ENCODE assay signal across 8 mouse cellular contexts in genomic region chr8:110217681-110218131, GRCm38 (mm10). TPM values are rescaled to one million over a fixed set of nuclear protein-coding genes. Genes with fewer than 3 reads are reported as not detected.
A peak's percentile ranks its signal among the peaks of the same experiment; 100 is the strongest.
DNase-seq lines count a peak whose midpoint lies in the region; ATAC-seq lines count a peak whose summit lies in the region.

No protein-coding gene starts in this region.

- peak overlapping the region; percentile 42 for H3K9ac ChIP-seq in intestine, embryonic 14.5 days (ENCODE audit: low read length)

- H3K36me3 ChIP-seq in intestine, embryonic 14.5 days (ENCODE audit: control insufficient read depth, insufficient read depth, low read length), result peaks cover 18% of the 10 kb centered on the region

- peak; percentile 98 to 99 for DNase-seq in adrenal gland, adult 18-20 months (ENCODE audit: low spot score in 2 of 2)
- peak; percentile 99 for DNase-seq in embryo, embryonic 11 days
- peak; percentile 99 for DNase-seq in gastrocnemius, postnatal 25 days
- peak; percentile 98 for DNase-seq in intestine, embryonic 14.5 days (ENCODE audit: low spot score)
- DNase-seq in left cerebral cortex, postnatal 14 days (ENCODE audit: low spot score in 2 of 2), result peak; percentile 100
- DNase-seq in mesoderm, embryonic 11.5 days (ENCODE audit: low read depth, low spot score), result peak; percentile 98
- peak; percentile 100 for DNase-seq in right cerebral cortex, postnatal 36 days (ENCODE audit: low spot score in 2 of 2)
- peak; percentile 99 for DNase-seq in yolk sac, embryonic 10.5 days (ENCODE audit: low spot score)

- H3K27me3 ChIP-seq in intestine, embryonic 14.5 days (replicated peaks; ENCODE audit: control insufficient read depth, insufficient read depth, low read length), result no peaks in the 10 kb centered on the region

- ATAC-seq in intestine, embryonic 14.5 days (replicated peaks; ENCODE audit: low FRiP score, low TSS enrichment, low read depth), result peak; percentile 99

- intact Hi-C loops in left cerebral cortex, postnatal 14 days (cut with DNase I), result no loop called here

- H3K9me3 ChIP-seq in intestine, embryonic 14.5 days (ENCODE audit: control insufficient read depth, low read length), result no peaks in the 10 kb centered on the region

- H3K27ac ChIP-seq in intestine, embryonic 14.5 days (ENCODE audit: low read depth), result no peak overlapping the region

- WGBS in intestine, embryonic 14.5 days, result under 1% methylated on average over 41 of the region's 43 CpGs

- H3K4me1 ChIP-seq in intestine, embryonic 14.5 days (replicated peaks; ENCODE audit: control insufficient read depth, insufficient read depth, low read length), result no peaks in the 10 kb centered on the region; the same call in 1 of the 2 replicates

- peak overlapping the region; percentile 71 for H3K4me2 ChIP-seq in intestine, embryonic 14.5 days (ENCODE audit: low read length)

- H3K4me3 ChIP-seq in intestine, embryonic 14.5 days (ENCODE audit: low read depth, low read length), result peak overlapping the region; percentile 57

RNA-seq across cellular contexts. Expression of gene Cmtr2, which starts 2.2 kb away (rescaled TPM):
- 1 to 10 TPM; 7.3 to 8.0 TPM for total RNA-seq in adrenal gland, adult 18-20 months (2021)
- 1 to 10 TPM; 2.3 to 2.7 TPM for total RNA-seq in gastrocnemius, postnatal 25 days (2021)
- 9.4 and 10.8 TPM in 2 replicates for polyA plus RNA-seq in intestine, embryonic 14.5 days (2014; fragmentation: Nextera tagmentation; extraction: Ambion mirVana)
- total RNA-seq in left cerebral cortex, postnatal 14 days (2021), result 1 to 10 TPM; 4.0 to 4.4 TPM

RNA-seq across cellular contexts. Expression of gene Hydin, which starts 49.1 kb away (rescaled TPM):
- total RNA-seq in adrenal gland, adult 18-20 months (2021), result under 1 TPM; 0.03 to 0.17 TPM
- total RNA-seq in gastrocnemius, postnatal 25 days (2021), result under 1 TPM; 0.05 to 0.10 TPM
- 0.01 and 0.12 TPM in 2 replicates for polyA plus RNA-seq in intestine, embryonic 14.5 days (2014; fragmentation: Nextera tagmentation; extraction: Ambion mirVana)
- under 1 TPM; 0.35 to 0.44 TPM for total RNA-seq in left cerebral cortex, postnatal 14 days (2021)

RNA-seq across cellular contexts. Expression of gene Calb2, which starts 49.7 kb away (rescaled TPM):
- total RNA-seq in adrenal gland, adult 18-20 months (2021), result 1 to 10 TPM in 1 of 2 experiments, under 1 TPM in 1; 0.36 to 1.2 TPM
- not detected for total RNA-seq in gastrocnemius, postnatal 25 days (2021)
- 0.12 and 0.28 TPM in 2 replicates for polyA plus RNA-seq in intestine, embryonic 14.5 days (2014; fragmentation: Nextera tagmentation; extraction: Ambion mirVana)
- 10 to 100 TPM; 31.9 to 49.8 TPM for total RNA-seq in left cerebral cortex, postnatal 14 days (2021)

Comparison
In these comparisons a context has a peak if more than half of its experiments do, and no peak if none do; other contexts are left out.
1. RNA of gene Calb2, which starts 49.7 kb away (total RNA-seq): 31.9 to 49.8 TPM in left cerebral cortex, postnatal 14 days; 0.36 to 1.2 TPM in adrenal gland, adult 18-20 months and not detected in gastrocnemius, postnatal 25 days; every median in the first group is over 10 times any median in the second.
2. Peak in every context shown above with its lines, with median percentiles within 50 percentile points of each other: DNase-seq.